Mouse (Mus musculus) ES-E14 (cell line): Measurements from ENCODE around the gene Ostf1. TPM values are rescaled to one million over a fixed set of nuclear protein-coding genes. Genes with fewer than 3 reads are reported as not detected.

Experiments
- DNase-seq: peaks from one replicate; pipeline ENCODE4 v3.0.0-alpha.2; 2013; ENCODE audit warnings: low read depth, low spot score
- H3K27ac ChIP-seq: 2 replicates; pipeline ENCODE4 v1.5.1; 2012; ENCODE audit warnings: low read depth, mild to moderate bottlenecking, low read length, moderate library complexity, mixed read lengths; ENCODE audit not compliant: poor library complexity, insufficient read depth, severe bottlenecking
- H3K36me3 ChIP-seq: 2 replicates; pipeline ENCODE4 v1.6.1; 2012; ENCODE audit warnings: mild to moderate bottlenecking, low read length, moderate library complexity, mixed read lengths; ENCODE audit not compliant: control insufficient read depth, poor library complexity, insufficient read depth, severe bottlenecking
- H3K4me1 ChIP-seq, 2 experiments: fragments of 150-350 bp in 1 of 2; sonication (generic) in 1 of 2; 2 replicates each; pipeline ENCODE4 v1.6.1; 2012; ENCODE audit warnings: low read length in 2 of 2, mild to moderate bottlenecking in 1 of 2, mixed read lengths in 1 of 2; ENCODE audit not compliant: control insufficient read depth in 2 of 2, insufficient read depth in 2 of 2, poor library complexity in 1 of 2
- H3K4me3 ChIP-seq, 2 experiments: fragments of 150-350 bp in 1 of 2; sonication (generic) in 1 of 2; 2 replicates each; pipeline ENCODE4 v1.5.1; 2012; ENCODE audit warnings: low read length in 2 of 2, low read depth in 1 of 2, mild to moderate bottlenecking in 1 of 2, mixed read lengths in 1 of 2; ENCODE audit not compliant: insufficient read depth in 1 of 2, poor library complexity in 1 of 2, severe bottlenecking in 1 of 2
- H3K9ac ChIP-seq: 2 replicates; pipeline ENCODE4 v1.6.1; 2012; ENCODE audit warnings: low read depth, mild to moderate bottlenecking, low read length, mixed read lengths; ENCODE audit not compliant: poor library complexity, insufficient read depth, severe bottlenecking
- H3K9me3 ChIP-seq: fragments of 150-350 bp; sonication (generic); 2 replicates; pipeline ENCODE4 v1.6.1; 2012; ENCODE audit warnings: low read depth, mild to moderate bottlenecking, low read length; ENCODE audit not compliant: control insufficient read depth, insufficient read depth
- CHD2 ChIP-seq: IDR thresholded peaks from 2 replicates; pipeline ENCODE4 v1.6.1; 2014; ENCODE audit warnings: mild to moderate bottlenecking, low read depth, low read length, inconsistent platforms
- HCFC1 ChIP-seq: IDR thresholded peaks from 2 replicates; pipeline ENCODE4 v1.6.1; 2012; ENCODE audit warnings: low read length, inconsistent platforms, borderline replicate concordance; ENCODE audit not compliant: insufficient read depth
- MAFK ChIP-seq: IDR thresholded peaks from 2 replicates; pipeline ENCODE4 v1.6.1; 2014; ENCODE audit warnings: mild to moderate bottlenecking, low read depth, low read length, inconsistent platforms; ENCODE audit not compliant: insufficient read depth
- ZC3H11A ChIP-seq: IDR thresholded peaks from 2 replicates; pipeline ENCODE4 v1.6.1; 2012; ENCODE audit warnings: low read depth, mild to moderate bottlenecking, inconsistent platforms, low read length, borderline replicate concordance
- ZNF384 ChIP-seq: IDR thresholded peaks from 2 replicates; pipeline ENCODE4 v1.6.1; 2012; ENCODE audit warnings: low read depth, low read length, inconsistent platforms
- in situ Hi-C, 2 experiments: fragments of 600-800 bp; cut with MboI; formaldehyde crosslinking; loops; one replicate each; pipeline ENCODE4 v1.15.1; 2025; ENCODE audit warnings: low sequenced_read_pairs in 2 of 2, inconsistent platforms in 1 of 2; ENCODE audit not compliant: unreplicated experiment in 2 of 2
- total RNA-seq: library from RNA; depleted of rRNA; stranded (reverse); fragments of 300-350 nt; gene quantifications from 2 replicates; pipeline ENCODE4 v1.2.3, GENCODE M21; 2012

The Ostf1 gene
- total RNA-seq, 1 experiment = 45.5 TPM

- Histone ChIP-seq H3K4me1 (peaks cover 8 to 9% of the 10 kb centered on the region in 2 experiments; a peak in 3 of 4 replicates), H3K36me3 (no peaks in the 10 kb centered on the region), H3K9me3 (no peaks in the 10 kb centered on the region), H3K4me3 (peak within 1 kb of the TSS; percentile 84 to 98), H3K9ac (peak within 1 kb of the TSS; percentile 88), H3K27ac (peak within 1 kb of the TSS; percentile 74)
- in situ Hi-C loops = no loop called here
- peak; percentile 97 for DNase-seq
- TF ChIP-seq MAFK (no peak), ZNF384 (no peak), HCFC1 (no peak), ZC3H11A (no peak), CHD2 (no peak)
Measured at GRCm38 (mm10) chr19:18670608-18671007, 39.0 kb upstream of the Ostf1 start, which contains the start of gene Carnmt1. TSS of gene Carnmt1 (plus strand) at chr19:18670764.

GRCm38 (mm10) chr19:18669551-18669950, 37.9 kb upstream of the Ostf1 start:
- no peak for DNase-seq
- H3K9ac ChIP-seq = no peak overlapping the region
- peaks cover 6 to 8% of the 10 kb centered on the region in 2 experiments; a peak in 3 of 4 replicates for H3K4me1 ChIP-seq
- TF ChIP-seq MAFK (no peak), ZC3H11A (no peak)
- no peaks in the 10 kb centered on the region for H3K36me3 ChIP-seq
- H3K4me3 ChIP-seq = no peak overlapping the region
- no peaks in the 10 kb centered on the region for H3K9me3 ChIP-seq
- in situ Hi-C loops = no loop called here
- no peak overlapping the region for H3K27ac ChIP-seq

GRCm38 (mm10) chr19:18666966-18667365, 35.3 kb upstream of the Ostf1 start:
- in situ Hi-C loops = no loop called here
- no peak for DNase-seq
- TF ChIP-seq CHD2 = no peak
- no peak for TF ChIP-seq MAFK
- TF ChIP-seq HCFC1 = no peak
- no peak for TF ChIP-seq ZNF384
- TF ChIP-seq ZC3H11A = no peak

GRCm38 (mm10) chr19:18663904-18664303, 32.3 kb upstream of the Ostf1 start:
- Histone ChIP-seq H3K9ac (no peak overlapping the region; the same call in 1 of the 2 replicates), H3K9me3 (no peaks in the 10 kb centered on the region), H3K36me3 (no peaks in the 10 kb centered on the region), H3K27ac (no peak overlapping the region), H3K4me3 (no peak overlapping the region), H3K4me1 (peaks cover 0 to 3% of the 10 kb centered on the region in 2 experiments; a peak in 2 of 4 replicates)
- in situ Hi-C loops = no loop called here
- DNase-seq = no peak
- TF ChIP-seq ZNF384 (no peak), ZC3H11A (no peak), HCFC1 (no peak), CHD2 (no peak), MAFK (no peak)

More at GRCm38 (mm10) chr19:18666966-18667365, 35.3 kb upstream of the Ostf1 start:
- no peak overlapping the region for H3K27ac ChIP-seq
- no peak overlapping the region for H3K4me3 ChIP-seq
- no peaks in the 10 kb centered on the region for H3K9me3 ChIP-seq
- H3K4me1 ChIP-seq = peaks cover 4 to 6% of the 10 kb centered on the region in 2 experiments; a peak in 2 of 4 replicates
- H3K9ac ChIP-seq = no peak overlapping the region
- H3K36me3 ChIP-seq = no peaks in the 10 kb centered on the region

- H3K9me3 ChIP-seq = no peaks in the 10 kb centered on the region
- TF ChIP-seq MAFK = no peak
- TF ChIP-seq CHD2 = no peak
- no peak for TF ChIP-seq ZC3H11A
- TF ChIP-seq HCFC1 = no peak
- TF ChIP-seq ZNF384 = no peak
Measured at GRCm38 (mm10) chr19:18661683-18662082, 30.1 kb upstream of the Ostf1 start.

More at GRCm38 (mm10) chr19:18661683-18662082, 30.1 kb upstream of the Ostf1 start:
- H3K36me3 ChIP-seq = no peaks in the 10 kb centered on the region
- no peak for DNase-seq
- no peak overlapping the region for H3K4me3 ChIP-seq
- H3K9ac ChIP-seq = no peak overlapping the region
- H3K27ac ChIP-seq = no peak overlapping the region
- H3K4me1 ChIP-seq = peaks cover 0 to 3% of the 10 kb centered on the region in 2 experiments; a peak in 2 of 4 replicates
- in situ Hi-C loops = no loop called here
